In genomic region chr3:125406456-125406855, GRCm38 (mm10) we compare ENCODE assay signal across 16 mouse cellular contexts. TPM values are rescaled to one million over a fixed set of nuclear protein-coding genes. Genes with fewer than 3 reads are reported as not detected.
DNase-seq lines count a peak whose midpoint lies in the region; ATAC-seq and TF ChIP-seq lines count a peak whose summit lies in the region.
"Had no signal": no experiment of that assay in that cellular context is flagged by ENCODE, and none has a peak within 500 bp of the region (broad histone marks: within the 10 kb centered on the region; RNA-seq: fewer than 3 reads in every experiment).

No protein-coding gene starts in this region.

- peak overlapping the region; percentile 7; the same call in 1 of the 2 replicates for H3K4me2 ChIP-seq in midbrain, embryonic 15.5 days
- no peak overlapping the region for H3K4me2 ChIP-seq in midbrain, embryonic 13.5 days (replicated peaks)
- peak overlapping the region; percentile 20 for H3K4me2 ChIP-seq in hindbrain, embryonic 14.5 days (replicated peaks)
- H3K4me2 ChIP-seq in intestine, embryonic 16.5 days (ENCODE audit: low read depth, low read length): no peak overlapping the region
- H3K4me2 ChIP-seq: limb, embryonic 12.5 days had no signal

- peak; percentile 4 for DNase-seq in gastrocnemius, postnatal 14 days
- DNase-seq in gastrocnemius, adult 2 months: no peak
- no peak for DNase-seq in hindbrain, embryonic 14.5 days (ENCODE audit: low spot score)
- peak; percentile 4 to 5 for DNase-seq in layer of hippocampus, postnatal 36 days
- no peak for DNase-seq in ovary, postnatal 10 days (ENCODE audit: low spot score)
- DNase-seq: gastrocnemius, postnatal 36 days; thymus, postnatal 4 days had no signal

- 0 out of 2 replicates have a peak, but pooled peaks cover 4% of the 10 kb centered on the region for H3K4me1 ChIP-seq in midbrain, embryonic 15.5 days
- H3K4me1 ChIP-seq in midbrain, embryonic 13.5 days (replicated peaks): peaks cover 10% of the 10 kb centered on the region
- no peaks in the 10 kb centered on the region for H3K4me1 ChIP-seq in hindbrain, embryonic 14.5 days (replicated peaks; ENCODE audit: control insufficient read depth, insufficient read depth, low read length)
- no peaks in the 10 kb centered on the region for H3K4me1 ChIP-seq in intestine, embryonic 16.5 days (ENCODE audit: control insufficient read depth, insufficient read depth, low read length)

- no peak for TF ChIP-seq CTCF in gastrocnemius, adult 2 months (IDR thresholded peaks at IDR 0.05)

- no peak for ATAC-seq in midbrain, embryonic 15.5 days (replicated peaks)
- no peak for ATAC-seq in midbrain, embryonic 13.5 days
- no peak for ATAC-seq in hindbrain, embryonic 14.5 days (ENCODE audit: low FRiP score)
- ATAC-seq in intestine, embryonic 16.5 days: no peak
- ATAC-seq: intestine, postnatal 0 days; lung, postnatal 0 days had no signal

- no peaks in the 10 kb centered on the region for H3K27me3 ChIP-seq in midbrain, embryonic 15.5 days (replicated peaks)
- H3K27me3 ChIP-seq in midbrain, embryonic 13.5 days: no peaks in the 10 kb centered on the region
- H3K27me3 ChIP-seq in hindbrain, embryonic 14.5 days (ENCODE audit: control insufficient read depth, insufficient read depth, low read length): no peaks in the 10 kb centered on the region
- H3K27me3 ChIP-seq in intestine, embryonic 16.5 days (replicated peaks; ENCODE audit: control insufficient read depth, insufficient read depth, low read length): no peaks in the 10 kb centered on the region
- H3K27me3 ChIP-seq: heart, embryonic 15.5 days; limb, embryonic 12.5 days had no signal

- intact Hi-C loops in gastrocnemius, postnatal 14 days (cut with DNase I; ENCODE audit: low total_unique reads): no loop called here
- intact Hi-C loops in gastrocnemius, adult 2 months (cut with DNase I): no loop called here

- no peaks in the 10 kb centered on the region for H3K9me3 ChIP-seq in midbrain, embryonic 15.5 days
- no peaks in the 10 kb centered on the region for H3K9me3 ChIP-seq in midbrain, embryonic 13.5 days
- no peaks in the 10 kb centered on the region for H3K9me3 ChIP-seq in hindbrain, embryonic 14.5 days (ENCODE audit: control insufficient read depth, low read length)
- H3K9me3 ChIP-seq in intestine, embryonic 16.5 days (ENCODE audit: control insufficient read depth, low read length): no peaks in the 10 kb centered on the region
- H3K9me3 ChIP-seq: forebrain, embryonic 10.5 days; heart, embryonic 15.5 days; limb, embryonic 12.5 days had no signal

- H3K4me3 ChIP-seq in gastrocnemius, adult 2 months: no peak overlapping the region
- peak overlapping the region; percentile 20 for H3K4me3 ChIP-seq in midbrain, embryonic 15.5 days
- no peak overlapping the region for H3K4me3 ChIP-seq in midbrain, embryonic 13.5 days (replicated peaks)
- 0 out of 2 replicates have a peak overlapping the region, but pooled peaks have one; percentile 8 for H3K4me3 ChIP-seq in hindbrain, embryonic 14.5 days (replicated peaks; ENCODE audit: low read length)
- no peak overlapping the region for H3K4me3 ChIP-seq in intestine, embryonic 16.5 days (ENCODE audit: low read length)
- H3K4me3 ChIP-seq: forebrain, embryonic 10.5 days; heart, embryonic 15.5 days; limb, embryonic 12.5 days had no signal

- H3K27ac ChIP-seq in gastrocnemius, adult 2 months: no peak overlapping the region
- H3K27ac ChIP-seq in midbrain, embryonic 15.5 days: no peak overlapping the region
- H3K27ac ChIP-seq in midbrain, embryonic 13.5 days: no peak overlapping the region
- no peak overlapping the region for H3K27ac ChIP-seq in hindbrain, embryonic 14.5 days
- H3K27ac ChIP-seq in intestine, embryonic 16.5 days (ENCODE audit: low read length): no peak overlapping the region
- H3K27ac ChIP-seq: forebrain, embryonic 10.5 days; heart, embryonic 15.5 days; limb, embryonic 12.5 days had no signal

- 53% methylated on average over 2 of the region's 2 CpGs for WGBS in midbrain, embryonic 15.5 days
- 63% methylated on average over 2 of the region's 2 CpGs for WGBS in midbrain, embryonic 13.5 days
- 62% methylated on average over 2 of the region's 2 CpGs for WGBS in hindbrain, embryonic 14.5 days
- 36% methylated on average over 2 of the region's 2 CpGs for WGBS in intestine, embryonic 16.5 days

- no peak overlapping the region for H3K9ac ChIP-seq in midbrain, embryonic 15.5 days
- H3K9ac ChIP-seq in midbrain, embryonic 13.5 days (replicated peaks): no peak overlapping the region
- no peak overlapping the region for H3K9ac ChIP-seq in hindbrain, embryonic 14.5 days
- H3K9ac ChIP-seq in intestine, embryonic 16.5 days (ENCODE audit: low read depth, low read length): no peak overlapping the region
- H3K9ac ChIP-seq: heart, embryonic 15.5 days; limb, embryonic 12.5 days had no signal

- no peaks in the 10 kb centered on the region for H3K36me3 ChIP-seq in midbrain, embryonic 15.5 days (replicated peaks)
- no peaks in the 10 kb centered on the region for H3K36me3 ChIP-seq in midbrain, embryonic 13.5 days
- no peaks in the 10 kb centered on the region for H3K36me3 ChIP-seq in hindbrain, embryonic 14.5 days (replicated peaks; ENCODE audit: control insufficient read depth, insufficient read depth)
- no peaks in the 10 kb centered on the region for H3K36me3 ChIP-seq in intestine, embryonic 16.5 days (ENCODE audit: control insufficient read depth, insufficient read depth, low read length)
- H3K36me3 ChIP-seq: forebrain, embryonic 10.5 days; heart, embryonic 15.5 days; limb, embryonic 12.5 days had no signal

RNA-seq across cellular contexts. Expression of gene Ndst4, which starts 2.6 kb away (rescaled TPM):
- under 1 TPM; 0.07 to 0.33 TPM for total RNA-seq in gastrocnemius, postnatal 14 days (2021)
- under 1 TPM; 0.03 to 0.28 TPM for total RNA-seq in gastrocnemius, adult 2 months (2021)
- polyA plus RNA-seq in midbrain, embryonic 15.5 days (2015; fragmentation: Nextera tagmentation; extraction: Ambion mirVana): 6.2 and 9.4 TPM in 2 replicates
- 2.0 and 2.5 TPM in 2 replicates for polyA plus RNA-seq in midbrain, embryonic 13.5 days (2015; fragmentation: Nextera tagmentation; extraction: Ambion mirVana)
- polyA plus RNA-seq in hindbrain, embryonic 14.5 days (2014; fragmentation: Nextera tagmentation; extraction: Ambion mirVana): 3.6 and 6.7 TPM in 2 replicates
- 10 to 100 TPM; 17.2 to 17.8 TPM for total RNA-seq in layer of hippocampus, postnatal 36 days (2021)
- 0.44 and 0.65 TPM in 2 replicates for polyA plus RNA-seq in intestine, embryonic 16.5 days (2015; fragmentation: Nextera tagmentation; extraction: Ambion mirVana)
- total RNA-seq: monocyte, adult 5-6 weeks had no signal

Comparison
In these comparisons a context has a peak if more than half of its experiments do, and no peak if none do; other contexts are left out.
1. DNase-seq: peak in gastrocnemius, postnatal 14 days (single experiment) and layer of hippocampus, postnatal 36 days (2 of 2); none in gastrocnemius, adult 2 months (single experiment), hindbrain, embryonic 14.5 days (single experiment) and ovary, postnatal 10 days (single experiment).
2. H3K4me3 ChIP-seq: peak in midbrain, embryonic 15.5 days (single experiment) and hindbrain, embryonic 14.5 days (single experiment); none in gastrocnemius, adult 2 months (single experiment), midbrain, embryonic 13.5 days (single experiment) and intestine, embryonic 16.5 days (single experiment).
3. H3K4me2 ChIP-seq: peak in midbrain, embryonic 15.5 days (single experiment) and hindbrain, embryonic 14.5 days (single experiment); none in midbrain, embryonic 13.5 days (single experiment) and intestine, embryonic 16.5 days (single experiment).